Mouse (Mus musculus) forebrain, embryonic 12.5 days (tissue): ENCODE results near the gene Akap13. TPM values are rescaled to one million over a fixed set of nuclear protein-coding genes. Genes with fewer than 3 reads are reported as not detected.

Experiments
- ATAC-seq: fragments of 200-750 bp; cut with Nextera tagmentation; 2 replicates; pipeline ENCODE4 v1.8.0; 2017; ENCODE audit warnings: moderate TSS enrichment; ENCODE audit not compliant: low FRiP score
- H3K27ac ChIP-seq: fragments of 300-500 bp; sonication (generic); 2 replicates; pipeline ENCODE4 v1.5.1; 2016; ENCODE audit warnings: mild to moderate bottlenecking
- H3K27me3 ChIP-seq: fragments of 300-500 bp; sonication (generic); 2 replicates; pipeline ENCODE4 v1.6.1; 2016; ENCODE audit warnings: mild to moderate bottlenecking
- H3K36me3 ChIP-seq: fragments of 300-500 bp; sonication (generic); replicated peaks from 2 replicates; pipeline ENCODE4 v1.6.1; 2016; ENCODE audit warnings: mild to moderate bottlenecking
- H3K4me1 ChIP-seq: fragments of 300-500 bp; sonication (generic); 2 replicates; pipeline ENCODE4 v1.6.1; 2016
- H3K4me2 ChIP-seq: fragments of 300-500 bp; sonication (generic); 2 replicates; pipeline ENCODE4 v1.6.1; 2016; ENCODE audit warnings: mild to moderate bottlenecking, moderate library complexity
- H3K4me3 ChIP-seq: fragments of 300-500 bp; sonication (generic); replicated peaks from 2 replicates; pipeline ENCODE4 v1.5.1; 2016; ENCODE audit warnings: mild to moderate bottlenecking
- H3K9ac ChIP-seq: fragments of 300-500 bp; sonication (generic); 2 replicates; pipeline ENCODE4 v1.6.1; 2016; ENCODE audit warnings: mild to moderate bottlenecking
- H3K9me3 ChIP-seq: fragments of 300-500 bp; sonication (generic); 2 replicates; pipeline ENCODE4 v1.6.1; 2016
- WGBS: fragments of 180-500 bp; shearing (Covaris S2); methylation state at CpG from one replicate; pipeline ENCODE4 v1.1.7; 2016; 5-methylcytosine and 5-hydroxymethylcytosine counted together
- polyA plus RNA-seq: library from polyadenylated mRNA; unstranded; fragments of >200 nt; fragmentation: Nextera tagmentation; extraction: Ambion mirVana; gene quantifications from 2 replicates; pipeline ENCODE4 v1.2.1, GENCODE M21; 2016

Gene Akap13
- polyA plus RNA-seq, 1 experiment from 2014 or later, result 27.6 TPM

DNA sequence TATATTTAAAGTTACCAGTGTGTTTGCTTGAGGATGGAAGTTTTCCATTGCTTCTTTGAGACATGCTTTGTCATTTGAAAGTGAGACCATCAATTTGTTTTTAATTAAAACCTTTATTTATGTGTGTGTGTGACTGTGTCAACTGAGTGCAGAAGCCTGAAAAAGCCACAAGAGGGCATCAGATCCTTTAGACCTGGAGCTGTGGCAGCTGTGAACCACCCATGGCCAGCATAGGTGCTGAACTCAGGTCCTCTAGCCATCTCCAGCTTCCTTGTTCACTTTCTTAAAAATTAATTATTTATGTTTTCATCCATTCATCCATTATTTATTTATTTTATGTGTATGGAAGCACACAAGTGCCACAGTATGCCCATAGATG lies 98.3 kb downstream of the Akap13 start:
- no peak overlapping the region for H3K27ac ChIP-seq
- H3K4me2 ChIP-seq, result no peak overlapping the region
- peaks cover 7% of the 10 kb centered on the region for H3K4me1 ChIP-seq
- H3K27me3 ChIP-seq, result no peaks in the 10 kb centered on the region
- no peak for ATAC-seq
- H3K36me3 ChIP-seq, result no peaks in the 10 kb centered on the region
- H3K9me3 ChIP-seq, result no peaks in the 10 kb centered on the region
- no peak overlapping the region for H3K9ac ChIP-seq
- no peak overlapping the region for H3K4me3 ChIP-seq

DNA sequence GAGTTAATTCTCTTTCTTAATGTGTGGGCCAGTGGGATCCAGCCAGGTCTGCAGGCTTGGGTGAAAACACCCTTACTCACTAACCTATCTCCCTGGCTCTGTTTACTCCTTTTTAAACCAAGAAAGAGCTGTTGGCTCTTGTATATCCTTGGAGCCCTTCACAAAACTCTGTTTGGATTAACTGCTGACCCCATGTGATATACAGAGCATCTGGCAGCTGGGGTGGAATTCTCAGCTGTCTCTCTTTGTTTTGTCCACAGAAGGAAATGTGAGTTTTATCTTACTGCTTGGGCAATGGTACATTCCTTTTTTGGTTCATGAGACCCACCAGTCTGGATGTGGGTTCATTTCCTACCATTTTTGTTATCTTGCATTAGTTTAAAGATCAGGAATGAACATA lies 98.7 kb downstream of the Akap13 start:
- Histone ChIP-seq H3K27me3 (no peaks in the 10 kb centered on the region), H3K27ac (no peak overlapping the region), H3K9me3 (no peaks in the 10 kb centered on the region), H3K4me2 (no peak overlapping the region), H3K4me3 (no peak overlapping the region), H3K9ac (no peak overlapping the region), H3K36me3 (no peaks in the 10 kb centered on the region), H3K4me1 (peaks cover 7% of the 10 kb centered on the region)
- no peak for ATAC-seq

DNA sequence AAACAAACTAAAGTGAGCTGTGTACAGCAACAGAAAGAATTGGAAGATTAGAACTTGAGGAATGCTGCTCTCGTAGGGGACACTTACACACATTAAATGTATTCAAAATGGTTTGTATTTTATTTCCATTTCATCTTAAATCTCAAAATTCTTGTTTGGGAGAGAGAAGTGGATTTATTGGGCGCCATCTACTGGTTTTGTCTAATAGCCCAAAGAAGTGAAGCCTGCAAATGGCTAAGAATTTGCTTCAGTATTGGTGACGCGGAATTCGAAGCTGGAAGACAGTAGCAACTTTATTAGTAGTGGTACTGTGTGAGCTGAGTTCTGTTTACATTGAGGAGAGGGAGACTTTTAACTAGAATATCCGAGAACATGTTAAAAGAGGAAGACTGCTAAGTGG lies 100.6 kb downstream of the Akap13 start:
- H3K4me3 ChIP-seq, result no peak overlapping the region
- H3K4me2 ChIP-seq, result no peak overlapping the region
- no peaks in the 10 kb centered on the region for H3K9me3 ChIP-seq
- H3K9ac ChIP-seq, result no peak overlapping the region
- no peaks in the 10 kb centered on the region for H3K27me3 ChIP-seq
- H3K27ac ChIP-seq, result no peak overlapping the region
- H3K4me1 ChIP-seq, result peaks cover 7% of the 10 kb centered on the region
- no peak for ATAC-seq
- H3K36me3 ChIP-seq, result no peaks in the 10 kb centered on the region
- WGBS, result 69% methylated on average over 6 of the region's 6 CpGs

DNA sequence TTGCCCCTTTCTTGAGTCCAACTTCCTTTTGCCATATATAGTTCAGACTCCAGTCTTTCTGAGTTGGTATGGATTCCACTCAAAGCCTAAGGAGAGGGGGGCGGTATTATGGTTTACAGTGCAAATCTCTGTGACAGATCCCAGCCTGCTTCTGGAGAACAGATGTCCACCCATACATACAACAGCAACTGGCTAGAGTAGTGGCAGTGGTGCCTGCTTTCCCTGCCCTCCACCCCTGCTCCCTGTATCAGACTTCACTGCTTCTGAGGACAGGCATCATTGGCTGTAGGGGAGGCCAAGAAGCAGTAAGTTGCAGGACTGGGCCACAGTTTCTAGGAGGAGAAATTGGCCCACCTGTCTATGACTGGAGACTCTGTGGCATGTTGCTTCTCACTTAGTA lies 102.9 kb downstream of the Akap13 start:
- no peak for ATAC-seq
- Histone ChIP-seq H3K4me3 (no peak overlapping the region), H3K36me3 (no peaks in the 10 kb centered on the region), H3K4me2 (no peak overlapping the region), H3K27ac (no peak overlapping the region), H3K27me3 (no peaks in the 10 kb centered on the region), H3K9me3 (no peaks in the 10 kb centered on the region), H3K9ac (no peak overlapping the region), H3K4me1 (peaks cover 7% of the 10 kb centered on the region)
- 79% methylated on average over 1 of the region's 1 CpGs for WGBS

DNA sequence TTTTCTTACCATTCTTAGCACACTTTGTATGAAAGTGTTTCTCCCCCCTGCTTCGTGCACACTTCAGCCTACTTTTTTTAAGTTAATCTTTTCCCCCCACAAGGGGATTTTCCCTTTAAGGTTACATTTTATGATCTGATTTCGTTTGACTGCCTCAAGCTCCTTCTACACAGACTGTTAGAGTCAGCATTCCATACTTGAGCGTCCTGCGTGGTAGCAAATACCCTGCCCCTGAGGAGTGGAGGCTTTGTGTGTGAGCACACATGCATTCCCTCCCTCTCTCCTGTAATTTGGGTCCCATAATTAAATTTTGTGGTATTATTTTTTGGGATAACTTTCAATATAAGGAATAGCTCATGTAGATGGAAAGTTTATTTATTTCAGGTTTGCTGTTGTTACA lies 103.8 kb downstream of the Akap13 start:
- Histone ChIP-seq H3K9ac (no peak overlapping the region), H3K27me3 (no peaks in the 10 kb centered on the region), H3K4me3 (no peak overlapping the region), H3K27ac (no peak overlapping the region), H3K9me3 (no peaks in the 10 kb centered on the region), H3K4me1 (peaks cover 7% of the 10 kb centered on the region), H3K36me3 (no peaks in the 10 kb centered on the region), H3K4me2 (no peak overlapping the region)
- WGBS, result 75% methylated on average over 4 of the region's 4 CpGs
- no peak for ATAC-seq

DNA sequence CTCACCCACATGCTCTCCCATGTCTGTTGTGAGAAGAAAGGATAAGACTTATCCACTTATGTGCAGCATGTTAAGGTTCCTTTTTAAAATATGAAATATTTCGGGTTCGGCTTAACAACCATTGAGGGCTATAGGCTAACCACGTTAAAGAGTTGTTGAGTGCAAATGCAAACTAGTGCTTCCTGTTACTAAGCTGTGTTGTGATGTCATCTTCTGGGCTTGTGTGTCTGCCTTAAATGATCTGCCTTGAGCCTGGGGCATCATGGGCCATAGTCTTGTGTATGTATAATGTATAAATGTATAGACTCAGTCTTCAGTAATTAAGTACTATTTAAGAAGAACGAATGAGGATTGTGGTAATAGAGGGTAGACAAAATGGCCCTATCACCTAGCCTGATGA lies 104.6 kb downstream of the Akap13 start:
- ATAC-seq, result no peak
- no peak overlapping the region for H3K27ac ChIP-seq
- no peaks in the 10 kb centered on the region for H3K27me3 ChIP-seq
- no peaks in the 10 kb centered on the region for H3K36me3 ChIP-seq
- no peaks in the 10 kb centered on the region for H3K9me3 ChIP-seq
- no peak overlapping the region for H3K9ac ChIP-seq
- no peak overlapping the region for H3K4me2 ChIP-seq
- no peak overlapping the region for H3K4me3 ChIP-seq
- H3K4me1 ChIP-seq, result peaks cover 7% of the 10 kb centered on the region
- 94% methylated on average over 4 of the region's 4 CpGs for WGBS

DNA sequence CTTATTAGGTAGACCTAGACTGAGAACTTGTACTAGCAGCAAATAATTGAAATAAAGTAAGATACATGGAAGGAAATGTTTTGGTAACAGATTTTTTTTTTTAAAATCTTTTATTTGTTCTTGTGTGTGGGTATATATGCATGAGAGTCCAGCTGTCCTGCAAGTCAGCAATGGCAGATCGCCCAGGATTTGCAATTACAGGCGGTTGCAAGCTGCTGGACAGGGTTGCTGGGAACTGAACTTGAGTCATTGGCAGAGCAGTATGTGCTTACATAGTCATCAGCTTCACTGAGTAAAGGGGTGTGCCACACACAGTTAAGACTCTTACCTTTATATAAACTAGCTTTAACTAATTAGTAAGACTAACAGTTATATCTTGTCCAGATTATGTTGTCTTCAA lies 105.2 kb downstream of the Akap13 start:
- Histone ChIP-seq H3K4me1 (peaks cover 7% of the 10 kb centered on the region), H3K4me2 (no peak overlapping the region), H3K9me3 (no peaks in the 10 kb centered on the region), H3K4me3 (no peak overlapping the region), H3K9ac (no peak overlapping the region), H3K27me3 (no peaks in the 10 kb centered on the region), H3K27ac (no peak overlapping the region), H3K36me3 (no peaks in the 10 kb centered on the region)
- 89% methylated on average over 2 of the region's 2 CpGs for WGBS
- ATAC-seq, result no peak

DNA sequence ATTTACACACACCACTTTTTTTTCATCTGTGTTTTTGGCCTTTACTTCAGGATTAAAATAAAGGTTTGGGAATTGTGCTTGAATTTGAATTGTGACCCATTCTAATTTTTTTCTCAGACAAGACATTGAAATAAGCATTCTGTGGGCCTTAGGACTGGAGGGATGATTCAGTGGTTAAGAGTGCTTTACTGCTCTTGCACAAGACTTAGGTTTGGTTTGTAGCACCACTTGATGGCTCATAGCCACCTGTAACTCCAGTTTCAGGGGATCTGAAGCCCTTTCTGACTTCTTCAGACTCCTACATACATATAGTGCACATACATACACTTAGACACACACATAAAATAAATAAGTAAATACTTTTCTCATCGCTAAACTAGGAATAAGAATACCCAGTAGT lies 105.8 kb downstream of the Akap13 start:
- H3K4me1 ChIP-seq, result peaks cover 7% of the 10 kb centered on the region
- H3K9me3 ChIP-seq, result no peaks in the 10 kb centered on the region
- 100% methylated on average over 1 of the region's 1 CpGs for WGBS
- no peak overlapping the region for H3K4me2 ChIP-seq
- no peak overlapping the region for H3K27ac ChIP-seq
- H3K36me3 ChIP-seq, result no peaks in the 10 kb centered on the region
- ATAC-seq, result no peak
- H3K9ac ChIP-seq, result no peak overlapping the region
- no peak overlapping the region for H3K4me3 ChIP-seq
- no peaks in the 10 kb centered on the region for H3K27me3 ChIP-seq

DNA sequence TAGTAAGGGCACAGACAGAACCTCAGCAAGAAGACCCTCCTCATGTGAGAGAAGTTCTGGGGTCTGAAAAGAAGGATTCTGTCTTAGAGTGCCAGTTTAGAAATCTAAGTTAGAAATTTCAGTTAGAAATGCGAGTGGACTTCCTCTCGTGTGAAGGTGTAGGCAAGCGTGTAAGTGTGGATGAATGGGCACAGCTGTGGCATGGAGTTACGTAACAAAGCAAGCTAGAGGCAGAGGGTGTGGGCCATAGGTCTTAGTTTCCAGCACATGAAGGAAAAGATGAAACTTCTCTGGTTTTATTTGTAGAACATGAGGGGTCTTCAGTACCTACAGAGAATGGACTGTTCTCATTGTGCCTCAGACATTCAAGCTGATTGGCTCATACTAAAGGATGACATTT lies 112.9 kb downstream of the Akap13 start:
- Histone ChIP-seq H3K27me3 (no peaks in the 10 kb centered on the region), H3K9ac (no peak overlapping the region), H3K4me2 (no peak overlapping the region), H3K9me3 (no peaks in the 10 kb centered on the region), H3K4me1 (no peaks in the 10 kb centered on the region), H3K4me3 (no peak overlapping the region), H3K27ac (no peak overlapping the region), H3K36me3 (no peaks in the 10 kb centered on the region)
- ATAC-seq, result no peak
- WGBS, result 90% methylated on average over 4 of the region's 4 CpGs

DNA sequence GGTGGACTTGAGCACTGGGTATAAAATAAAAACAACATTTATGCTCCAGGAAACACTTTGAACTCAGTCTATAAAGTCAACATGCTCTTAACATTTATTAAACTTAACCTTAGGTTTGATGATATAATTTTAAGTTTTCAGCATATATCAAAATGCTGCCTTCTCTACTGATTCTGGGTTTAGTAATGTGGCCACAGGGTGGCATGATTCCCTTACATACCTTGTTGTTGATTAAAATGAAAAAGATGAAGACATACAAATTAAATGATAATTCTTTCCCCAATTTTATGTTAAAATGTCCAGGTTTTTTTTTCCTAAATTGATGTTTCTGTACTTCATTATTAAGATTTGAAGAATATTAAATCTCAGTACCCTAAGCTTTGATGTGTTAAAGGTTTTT lies 113.5 kb downstream of the Akap13 start:
- Histone ChIP-seq H3K27me3 (no peaks in the 10 kb centered on the region), H3K36me3 (no peaks in the 10 kb centered on the region), H3K4me2 (no peak overlapping the region), H3K9me3 (no peaks in the 10 kb centered on the region), H3K4me3 (no peak overlapping the region), H3K27ac (no peak overlapping the region), H3K9ac (no peak overlapping the region), H3K4me1 (no peaks in the 10 kb centered on the region)
- no peak for ATAC-seq

DNA sequence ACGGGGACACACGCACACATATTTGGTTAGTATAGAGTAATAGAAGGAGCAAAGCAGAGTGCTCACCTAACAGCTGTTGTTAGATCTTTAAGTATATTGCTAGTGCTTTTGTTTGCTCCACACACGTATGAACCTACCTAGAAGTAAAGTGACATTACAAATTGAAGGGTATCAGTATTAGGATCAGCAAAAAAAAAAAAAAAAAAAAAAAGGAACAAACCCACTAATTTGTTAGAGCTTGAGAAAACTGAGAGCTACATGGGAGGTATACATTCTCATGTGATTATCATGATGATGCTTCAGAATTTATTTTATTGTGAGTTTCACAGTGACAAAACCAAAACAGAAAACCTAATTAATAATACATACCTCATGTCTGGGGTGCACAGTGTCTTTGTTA lies 114.9 kb downstream of the Akap13 start:
- ATAC-seq, result no peak
- WGBS, result 96% methylated on average over 3 of the region's 3 CpGs

DNA sequence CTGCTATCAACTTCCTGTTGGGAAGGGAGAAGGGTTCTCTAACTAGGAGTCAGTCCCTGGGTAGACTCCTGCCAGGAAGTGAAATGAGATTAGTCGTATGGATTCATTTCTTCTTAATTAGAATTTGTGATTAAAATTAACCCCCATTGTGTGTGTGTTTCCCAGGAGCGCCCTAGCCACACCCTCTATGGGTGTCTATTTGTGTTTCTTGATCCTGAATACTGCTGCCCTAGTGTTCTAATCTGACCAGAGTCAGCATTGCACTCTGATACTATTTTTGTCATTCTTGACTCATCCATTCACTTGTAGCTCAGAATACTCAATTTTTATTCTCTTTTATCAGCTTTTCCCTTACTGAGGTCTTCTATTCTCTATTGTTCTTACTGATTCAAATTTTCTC lies 115.7 kb downstream of the Akap13 start:
- WGBS, result 62% methylated on average over 2 of the region's 2 CpGs
- no peak overlapping the region for H3K9ac ChIP-seq
- ATAC-seq, result no peak
- H3K27me3 ChIP-seq, result no peaks in the 10 kb centered on the region
- H3K36me3 ChIP-seq, result no peaks in the 10 kb centered on the region
- H3K4me2 ChIP-seq, result no peak overlapping the region
- no peak overlapping the region for H3K4me3 ChIP-seq
- H3K4me1 ChIP-seq, result no peaks in the 10 kb centered on the region
- H3K27ac ChIP-seq, result no peak overlapping the region
- H3K9me3 ChIP-seq, result no peaks in the 10 kb centered on the region

More for the DNA sequence above, 114.9 kb downstream of the Akap13 start:
- H3K9me3 ChIP-seq, result no peaks in the 10 kb centered on the region
- no peak overlapping the region for H3K4me3 ChIP-seq
- H3K36me3 ChIP-seq, result no peaks in the 10 kb centered on the region
- no peak overlapping the region for H3K4me2 ChIP-seq
- no peak overlapping the region for H3K27ac ChIP-seq
- H3K27me3 ChIP-seq, result no peaks in the 10 kb centered on the region
- H3K9ac ChIP-seq, result no peak overlapping the region
- H3K4me1 ChIP-seq, result no peaks in the 10 kb centered on the region

DNA sequence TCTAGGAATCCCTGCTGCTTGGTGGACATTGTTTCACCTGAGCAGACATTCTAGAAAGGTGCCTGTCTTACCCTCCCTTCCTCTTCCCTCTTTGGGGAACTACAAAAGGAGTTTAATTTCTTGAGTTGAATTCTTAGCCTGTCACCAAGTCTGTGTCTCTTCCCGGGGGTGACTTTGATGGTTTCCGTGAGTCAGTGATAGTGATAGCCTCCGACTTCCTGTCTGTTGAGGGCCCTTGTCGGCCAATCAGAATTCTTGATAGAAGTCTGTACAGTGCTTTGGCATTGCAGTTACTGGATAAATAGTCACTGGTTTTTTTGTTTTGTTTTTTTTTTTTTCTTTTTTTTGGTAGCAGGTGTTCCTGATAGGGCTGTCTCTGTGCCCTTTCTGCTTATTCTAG lies 116.8 kb downstream of the Akap13 start:
- Histone ChIP-seq H3K27me3 (no peaks in the 10 kb centered on the region), H3K4me2 (no peak overlapping the region), H3K9ac (no peak overlapping the region), H3K4me1 (no peaks in the 10 kb centered on the region), H3K4me3 (no peak overlapping the region), H3K36me3 (no peaks in the 10 kb centered on the region), H3K9me3 (no peaks in the 10 kb centered on the region), H3K27ac (no peak overlapping the region)
- no peak for ATAC-seq
- WGBS, result 83% methylated on average over 4 of the region's 4 CpGs

DNA sequence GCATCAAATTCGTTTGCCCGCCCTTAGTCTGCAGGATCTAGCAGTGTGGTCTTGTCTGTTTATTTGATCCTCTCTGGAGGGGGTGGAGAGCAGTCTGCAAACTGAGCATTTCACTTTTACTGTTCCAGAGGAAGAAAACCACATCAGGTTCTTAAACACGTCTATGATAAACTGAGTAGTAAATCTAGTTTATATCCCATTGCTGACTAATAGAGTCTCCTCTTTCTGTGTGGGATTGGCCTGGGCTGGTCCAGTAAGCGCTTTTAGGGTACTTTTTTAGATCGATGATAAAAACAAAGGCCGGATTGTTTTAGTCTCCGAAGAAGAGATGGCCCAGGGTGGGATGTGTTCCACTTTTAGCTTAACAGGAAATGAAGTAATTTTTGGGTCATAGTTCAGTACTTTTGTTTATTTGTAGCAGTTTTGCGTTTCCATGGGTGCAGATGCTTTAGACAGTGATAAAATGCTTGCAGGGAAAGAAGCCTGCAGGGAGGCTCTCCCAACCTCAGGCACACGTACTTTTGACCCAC lies 119.9 kb downstream of the Akap13 start:
- Histone ChIP-seq H3K4me1 (no peaks in the 10 kb centered on the region), H3K27me3 (no peaks in the 10 kb centered on the region), H3K36me3 (0 out of 2 replicates have a peak, but pooled peaks cover 5% of the 10 kb centered on the region), H3K4me2 (no peak overlapping the region), H3K9me3 (no peaks in the 10 kb centered on the region), H3K4me3 (no peak overlapping the region), H3K27ac (no peak overlapping the region), H3K9ac (no peak overlapping the region)
- ATAC-seq, result no peak
- WGBS, result 71% methylated on average over 9 of the region's 9 CpGs
